Mouse (Mus musculus): ENCODE measurements around the gene Slamf9. TPM values are rescaled to one million over a fixed set of nuclear protein-coding genes. Genes with fewer than 3 reads are reported as not detected.

The Slamf9 gene
- polyA plus RNA-seq, 1 experiment: 7.3 TPM

- Histone ChIP-seq H3K4me3 (ENCODE audit: control insufficient read depth, insufficient read depth, low read length) (no peak overlapping the region), H3K27ac (ENCODE audit: control insufficient read depth, insufficient read depth, low read length) (no peak overlapping the region), H3K27me3 (ENCODE audit: control insufficient read depth, insufficient read depth, low read length) (no peaks in the 10 kb centered on the region), H3K4me1 (replicated peaks; ENCODE audit: control insufficient read depth, insufficient read depth, low read length) (peaks cover 14% of the 10 kb centered on the region), H3K36me3 (ENCODE audit: control insufficient read depth, insufficient read depth, low read length) (peaks cover 7% of the 10 kb centered on the region)
- DNase-seq: no peak
- WGBS: 93% methylated on average over 3 of the region's 3 CpGs
- TF ChIP-seq POLR2A (IDR thresholded peaks at IDR 0.05; ENCODE audit: control insufficient read depth, extremely low read depth, insufficient read depth, low read length, poor library complexity) (no peak), CTCF (IDR thresholded peaks at IDR 0.05; ENCODE audit: borderline replicate concordance, control insufficient read depth, extremely low read depth, insufficient read depth, low read length, poor library complexity) (no peak)
Observed at GRCm38 (mm10) chr1:172507701-172508100, 32.5 kb downstream of the Slamf9 start.

- no peak for DNase-seq
- Histone ChIP-seq H3K4me3 (ENCODE audit: control insufficient read depth, insufficient read depth, low read length) (no peak overlapping the region), H3K4me1 (replicated peaks; ENCODE audit: control insufficient read depth, insufficient read depth, low read length) (peaks cover 13% of the 10 kb centered on the region), H3K27ac (ENCODE audit: control insufficient read depth, insufficient read depth, low read length) (no peak overlapping the region), H3K27me3 (ENCODE audit: control insufficient read depth, insufficient read depth, low read length) (no peaks in the 10 kb centered on the region), H3K36me3 (ENCODE audit: control insufficient read depth, insufficient read depth, low read length) (peaks cover 7% of the 10 kb centered on the region)
- WGBS: 89% methylated on average over 2 of the region's 2 CpGs
- no peak for TF ChIP-seq CTCF (IDR thresholded peaks at IDR 0.05; ENCODE audit: borderline replicate concordance, control insufficient read depth, extremely low read depth, insufficient read depth, low read length, poor library complexity)
- TF ChIP-seq POLR2A (IDR thresholded peaks at IDR 0.05; ENCODE audit: control insufficient read depth, extremely low read depth, insufficient read depth, low read length, poor library complexity): no peak
Observed at GRCm38 (mm10) chr1:172508172-172508571, 33.0 kb downstream of the Slamf9 start.

- H3K27ac ChIP-seq (ENCODE audit: control insufficient read depth, insufficient read depth, low read length): no peak overlapping the region
- TF ChIP-seq CTCF (IDR thresholded peaks at IDR 0.05; ENCODE audit: borderline replicate concordance, control insufficient read depth, extremely low read depth, insufficient read depth, low read length, poor library complexity): no peak
- no peak for TF ChIP-seq POLR2A (IDR thresholded peaks at IDR 0.05; ENCODE audit: control insufficient read depth, extremely low read depth, insufficient read depth, low read length, poor library complexity)
- DNase-seq: no peak
- no peaks in the 10 kb centered on the region for H3K27me3 ChIP-seq (ENCODE audit: control insufficient read depth, insufficient read depth, low read length)
- 93% methylated on average over 5 of the region's 5 CpGs for WGBS
- H3K36me3 ChIP-seq (ENCODE audit: control insufficient read depth, insufficient read depth, low read length): peaks cover 7% of the 10 kb centered on the region
- peaks cover 22% of the 10 kb centered on the region for H3K4me1 ChIP-seq (replicated peaks; ENCODE audit: control insufficient read depth, insufficient read depth, low read length)
- no peak overlapping the region for H3K4me3 ChIP-seq (ENCODE audit: control insufficient read depth, insufficient read depth, low read length)
Observed at GRCm38 (mm10) chr1:172509235-172509634, 34.1 kb downstream of the Slamf9 start.

- DNase-seq: no peak
- Histone ChIP-seq H3K4me3 (ENCODE audit: control insufficient read depth, insufficient read depth, low read length) (no peak overlapping the region), H3K36me3 (ENCODE audit: control insufficient read depth, insufficient read depth, low read length) (peaks cover 7% of the 10 kb centered on the region), H3K27me3 (ENCODE audit: control insufficient read depth, insufficient read depth, low read length) (no peaks in the 10 kb centered on the region), H3K4me1 (replicated peaks; ENCODE audit: control insufficient read depth, insufficient read depth, low read length) (peaks cover 27% of the 10 kb centered on the region), H3K27ac (ENCODE audit: control insufficient read depth, insufficient read depth, low read length) (no peak overlapping the region)
- 69% methylated on average over 8 of the region's 8 CpGs for WGBS
- TF ChIP-seq POLR2A (IDR thresholded peaks at IDR 0.05; ENCODE audit: control insufficient read depth, extremely low read depth, insufficient read depth, low read length, poor library complexity) (no peak), CTCF (IDR thresholded peaks at IDR 0.05; ENCODE audit: borderline replicate concordance, control insufficient read depth, extremely low read depth, insufficient read depth, low read length, poor library complexity) (no peak)
Observed at GRCm38 (mm10) chr1:172509983-172510382, 34.8 kb downstream of the Slamf9 start.

- H3K4me3 ChIP-seq (ENCODE audit: control insufficient read depth, insufficient read depth, low read length): no peak overlapping the region
- H3K36me3 ChIP-seq (ENCODE audit: control insufficient read depth, insufficient read depth, low read length): peaks cover 6% of the 10 kb centered on the region
- no peak overlapping the region for H3K27ac ChIP-seq (ENCODE audit: control insufficient read depth, insufficient read depth, low read length)
- H3K4me1 ChIP-seq (replicated peaks; ENCODE audit: control insufficient read depth, insufficient read depth, low read length): peaks cover 30% of the 10 kb centered on the region
- no peak for TF ChIP-seq POLR2A (IDR thresholded peaks at IDR 0.05; ENCODE audit: control insufficient read depth, extremely low read depth, insufficient read depth, low read length, poor library complexity)
- no peaks in the 10 kb centered on the region for H3K27me3 ChIP-seq (ENCODE audit: control insufficient read depth, insufficient read depth, low read length)
- WGBS: 68% methylated on average over 13 of the region's 13 CpGs
- DNase-seq: no peak
Observed at GRCm38 (mm10) chr1:172510421-172510972, 35.3 kb downstream of the Slamf9 start.

GRCm38 (mm10) chr1:172512962-172513361, 37.8 kb downstream of the Slamf9 start:
- peak; percentile 78 for DNase-seq
- Histone ChIP-seq H3K4me1 (replicated peaks; ENCODE audit: control insufficient read depth, insufficient read depth, low read length) (peaks cover 32% of the 10 kb centered on the region), H3K27me3 (ENCODE audit: control insufficient read depth, insufficient read depth, low read length) (no peaks in the 10 kb centered on the region), H3K27ac (ENCODE audit: control insufficient read depth, insufficient read depth, low read length) (peak overlapping the region; percentile 78), H3K4me3 (ENCODE audit: control insufficient read depth, insufficient read depth, low read length) (peak overlapping the region; percentile 10), H3K36me3 (ENCODE audit: control insufficient read depth, insufficient read depth, low read length) (no peaks in the 10 kb centered on the region)
- 3% methylated on average over 13 of the region's 13 CpGs for WGBS
- TF ChIP-seq CTCF (IDR thresholded peaks at IDR 0.05; ENCODE audit: borderline replicate concordance, control insufficient read depth, extremely low read depth, insufficient read depth, low read length, poor library complexity): no peak
- no peak for TF ChIP-seq POLR2A (IDR thresholded peaks at IDR 0.05; ENCODE audit: control insufficient read depth, extremely low read depth, insufficient read depth, low read length, poor library complexity)
